Mouse (Mus musculus): Measurements from ENCODE around the gene Myh14. TPM values are rescaled to one million over a fixed set of nuclear protein-coding genes. Genes with fewer than 3 reads are reported as not detected.
A peak's percentile ranks its signal among the peaks of the same experiment; 100 is the strongest.

Gene Myh14
- polyA plus RNA-seq, 1 experiment from 2014 or later: 1.8 TPM

DNA sequence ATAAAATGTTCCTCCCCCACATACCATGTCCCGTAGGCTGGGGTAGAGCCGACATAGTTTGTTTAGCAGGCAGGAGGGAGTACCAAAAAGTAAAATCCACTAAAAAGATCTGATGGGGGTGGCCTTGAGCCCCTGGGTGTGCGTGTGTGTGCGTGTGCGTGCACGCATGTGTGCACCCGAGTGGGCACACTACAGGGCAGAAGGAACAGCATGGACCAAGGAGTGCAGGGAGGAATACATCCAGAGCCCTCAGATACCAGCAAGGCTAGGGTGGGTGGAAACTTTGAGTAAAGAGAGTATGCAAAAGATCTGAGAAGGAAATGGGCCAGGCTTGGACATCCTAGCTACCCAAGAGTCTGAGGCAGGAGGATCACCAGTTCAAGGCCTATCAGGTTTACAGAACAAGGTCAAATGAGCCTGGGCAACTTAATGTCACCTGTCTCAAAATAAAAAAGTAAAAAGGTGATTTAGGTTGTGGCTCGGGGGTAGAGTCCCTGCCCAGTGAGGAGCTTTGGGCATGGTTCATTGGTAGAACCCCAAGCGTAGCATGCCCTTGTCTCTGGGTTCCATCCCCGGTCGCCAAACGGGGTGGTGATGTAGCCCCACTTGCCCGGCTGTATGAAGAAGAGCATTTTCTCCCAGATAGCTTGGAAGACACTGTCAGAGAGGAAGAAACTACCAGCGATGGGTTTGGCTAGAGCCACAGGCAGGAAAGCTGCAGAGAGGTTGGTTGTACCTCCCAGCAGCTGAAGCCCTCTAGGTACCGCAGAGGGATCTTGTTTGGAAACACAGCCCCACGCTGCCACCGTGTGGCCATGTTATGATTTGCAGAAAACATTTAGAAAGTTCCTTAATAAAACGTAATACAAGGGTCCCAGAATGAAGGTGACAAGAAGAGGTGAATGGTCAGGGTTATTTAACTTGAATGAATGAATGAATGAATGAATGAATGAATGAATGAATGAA lies 109.9 kb downstream of the Myh14 start:
- no peaks in the 10 kb centered on the region for H3K36me3 ChIP-seq (replicated peaks)
- H3K4me1 ChIP-seq: no peaks in the 10 kb centered on the region
- 57% methylated on average over 18 of the region's 18 CpGs for WGBS
- no peaks in the 10 kb centered on the region for H3K9me3 ChIP-seq
- peak; percentile 74 for DNase-seq (ENCODE audit: extremely low spot score, low spot score)
- no peak overlapping the region for H3K27ac ChIP-seq
- H3K4me3 ChIP-seq: no peak overlapping the region
- H3K27me3 ChIP-seq (ENCODE audit: poor library complexity, severe bottlenecking): no peaks in the 10 kb centered on the region

DNA sequence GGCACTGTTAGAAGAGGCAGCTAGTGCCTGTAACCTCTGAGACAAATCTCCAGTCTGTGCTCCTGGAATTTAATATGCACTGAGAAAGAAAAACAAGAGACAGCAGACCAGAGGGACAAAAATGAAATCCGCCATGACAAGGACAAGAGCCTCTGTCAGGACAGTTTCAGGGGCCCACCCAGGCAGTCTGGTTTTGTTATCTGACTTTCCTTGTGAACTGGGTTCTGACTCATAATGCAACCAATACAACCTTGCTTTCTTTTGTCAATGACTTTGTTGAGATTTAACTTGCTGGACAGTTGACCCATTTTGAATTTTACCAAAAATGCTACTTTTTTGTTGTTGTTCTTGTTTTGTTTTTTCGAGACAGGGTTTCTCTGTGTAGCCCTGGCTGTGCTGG lies 113.0 kb downstream of the Myh14 start:
- DNase-seq (ENCODE audit: extremely low spot score, low spot score): no peak
- Histone ChIP-seq H3K4me3 (no peak overlapping the region), H3K4me1 (peaks cover 15% of the 10 kb centered on the region), H3K27ac (no peak overlapping the region), H3K27me3 (ENCODE audit: poor library complexity, severe bottlenecking) (no peaks in the 10 kb centered on the region), H3K9me3 (no peaks in the 10 kb centered on the region), H3K36me3 (replicated peaks) (peaks cover under 1% of the 10 kb centered on the region; the same call in 1 of the 2 replicates)
- WGBS: 76% methylated on average over 2 of the region's 2 CpGs

Other genes starting within 250 kb of the Myh14 start
- gene Lrrc4b, start 241.8 kb downstream of the Myh14 start, polyA plus RNA-seq (2016; fragmentation: Nextera tagmentation; extraction: Ambion mirVana): 1.8 and 2.1 TPM in 2 replicates
- 1.3 and 1.5 TPM in 2 replicates for gene Aspdh, start 205.5 kb downstream of the Myh14 start, polyA plus RNA-seq (2016; fragmentation: Nextera tagmentation; extraction: Ambion mirVana)
- 74.9 and 78.5 TPM in 2 replicates for gene Josd2, start 202.9 kb downstream of the Myh14 start, polyA plus RNA-seq (2016; fragmentation: Nextera tagmentation; extraction: Ambion mirVana)
- gene Emc10, start 174.3 kb downstream of the Myh14 start, polyA plus RNA-seq (2016; fragmentation: Nextera tagmentation; extraction: Ambion mirVana): 95.8 and 96.9 TPM in 2 replicates
- 15.1 and 15.8 TPM in 2 replicates for gene Fam71e1, start 174.3 kb downstream of the Myh14 start, polyA plus RNA-seq (2016; fragmentation: Nextera tagmentation; extraction: Ambion mirVana)
- 0.06 and 0.12 TPM in 2 replicates for gene Mybpc2, start 146.2 kb downstream of the Myh14 start, polyA plus RNA-seq (2016; fragmentation: Nextera tagmentation; extraction: Ambion mirVana)
- gene Spib, start 138.8 kb downstream of the Myh14 start, polyA plus RNA-seq (2016; fragmentation: Nextera tagmentation; extraction: Ambion mirVana): not detected in 2 replicates
- gene Pold1, start 122.0 kb downstream of the Myh14 start, polyA plus RNA-seq (2016; fragmentation: Nextera tagmentation; extraction: Ambion mirVana): 190 and 195 TPM in 2 replicates
- gene Nr1h2, start 116.9 kb downstream of the Myh14 start, polyA plus RNA-seq (2016; fragmentation: Nextera tagmentation; extraction: Ambion mirVana): 74.6 and 76.2 TPM in 2 replicates
- gene Napsa, start 98.5 kb downstream of the Myh14 start, polyA plus RNA-seq (2016; fragmentation: Nextera tagmentation; extraction: Ambion mirVana): 0.29 and 0.48 TPM in 2 replicates
- 0.80 and 0.84 TPM in 2 replicates for gene Kcnc3, start 80.2 kb downstream of the Myh14 start, polyA plus RNA-seq (2016; fragmentation: Nextera tagmentation; extraction: Ambion mirVana)
- not detected in 2 replicates for gene Izumo2, start 37.9 kb upstream of the Myh14 start, polyA plus RNA-seq (2016; fragmentation: Nextera tagmentation; extraction: Ambion mirVana)
- gene Vrk3, start 77.6 kb upstream of the Myh14 start, polyA plus RNA-seq (2016; fragmentation: Nextera tagmentation; extraction: Ambion mirVana): 42.1 and 43.4 TPM in 2 replicates
- 3.5 and 4.3 TPM in 2 replicates for gene Zfp473, start 80.2 kb upstream of the Myh14 start, polyA plus RNA-seq (2016; fragmentation: Nextera tagmentation; extraction: Ambion mirVana)
- gene Nup62, start 145.2 kb upstream of the Myh14 start, polyA plus RNA-seq (2016; fragmentation: Nextera tagmentation; extraction: Ambion mirVana): 168 and 172 TPM in 2 replicates
- 0.85 and 1.7 TPM in 2 replicates for gene Il4i1, start 145.5 kb upstream of the Myh14 start, polyA plus RNA-seq (2016; fragmentation: Nextera tagmentation; extraction: Ambion mirVana)
- gene Atf5, start 145.8 kb upstream of the Myh14 start, polyA plus RNA-seq (2016; fragmentation: Nextera tagmentation; extraction: Ambion mirVana): 3.3 and 3.6 TPM in 2 replicates
- gene Akt1s1, start 178.1 kb upstream of the Myh14 start, polyA plus RNA-seq (2016; fragmentation: Nextera tagmentation; extraction: Ambion mirVana): 84.3 and 84.6 TPM in 2 replicates
- gene Tbc1d17, start 178.2 kb upstream of the Myh14 start, polyA plus RNA-seq (2016; fragmentation: Nextera tagmentation; extraction: Ambion mirVana): 72.8 and 73.6 TPM in 2 replicates
- 37.8 and 39.8 TPM in 2 replicates for gene Pnkp, start 186.3 kb upstream of the Myh14 start, polyA plus RNA-seq (2016; fragmentation: Nextera tagmentation; extraction: Ambion mirVana)
- 415 and 438 TPM in 2 replicates for gene Ptov1, start 198.9 kb upstream of the Myh14 start, polyA plus RNA-seq (2016; fragmentation: Nextera tagmentation; extraction: Ambion mirVana)
- gene Med25, start 221.9 kb upstream of the Myh14 start, polyA plus RNA-seq (2016; fragmentation: Nextera tagmentation; extraction: Ambion mirVana): 175 and 185 TPM in 2 replicates
- 24.8 and 25.0 TPM in 2 replicates for gene Fuz, start 225.2 kb upstream of the Myh14 start, polyA plus RNA-seq (2016; fragmentation: Nextera tagmentation; extraction: Ambion mirVana)